Mouse (Mus musculus) right cerebral cortex, adult 18-20 months (tissue): ENCODE data around the gene Tecpr2.

Source experiments
- DNase-seq: peaks from one replicate; pipeline ENCODE4 v3.0.0; 2022; ENCODE audit warnings: mixed read lengths

Tecpr2 gene

DNA sequence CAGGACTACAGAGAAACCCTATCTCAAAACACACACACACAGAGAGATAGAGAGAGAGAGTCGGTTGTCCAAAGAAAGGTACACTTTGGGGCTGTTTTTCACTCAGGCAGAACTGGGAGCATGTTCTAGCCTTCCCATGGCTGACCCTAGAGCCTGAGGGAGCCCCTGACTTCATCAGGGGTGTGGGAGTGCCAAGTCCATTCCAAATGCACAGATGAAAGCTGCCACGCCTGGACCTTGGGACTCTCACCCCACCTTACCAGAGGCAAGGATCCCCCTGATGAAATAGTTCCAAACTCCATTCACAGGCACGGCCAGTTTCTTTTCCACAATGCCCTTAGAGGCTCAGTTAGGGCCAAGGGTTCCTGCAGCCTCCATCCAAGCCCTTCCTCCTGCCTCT lies 90.7 kb downstream of the Tecpr2 start:
- DNase-seq, result no peak

- DNase-seq, result no peak
Measured at GRCm38 (mm10) chr12:110981736-110982135, 92.7 kb downstream of the Tecpr2 start.

DNA sequence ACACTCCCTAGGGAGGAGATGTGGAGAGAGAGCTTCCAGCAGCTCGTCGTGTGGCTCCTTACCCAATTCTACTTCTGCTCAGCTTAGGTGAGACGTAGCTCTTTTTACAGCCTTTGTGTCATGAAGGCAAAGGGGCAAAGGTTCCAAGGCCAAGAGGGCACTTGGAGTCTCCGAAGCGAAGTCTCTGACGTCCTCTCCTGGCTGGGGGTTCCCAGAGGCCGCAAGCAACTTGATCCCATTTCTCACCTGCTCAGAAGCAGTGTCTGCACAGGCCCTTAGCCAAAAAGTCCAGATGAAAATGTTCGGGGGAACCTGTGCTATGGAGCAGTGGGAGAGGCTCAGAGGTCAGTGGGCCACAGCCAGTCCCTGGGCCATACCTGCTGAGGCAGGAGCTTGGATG lies 94.0 kb downstream of the Tecpr2 start:
- no peak for DNase-seq

GRCm38 (mm10) chr12:110983714-110984113 lies 94.7 kb downstream of the Tecpr2 start:
- no peak for DNase-seq

DNA sequence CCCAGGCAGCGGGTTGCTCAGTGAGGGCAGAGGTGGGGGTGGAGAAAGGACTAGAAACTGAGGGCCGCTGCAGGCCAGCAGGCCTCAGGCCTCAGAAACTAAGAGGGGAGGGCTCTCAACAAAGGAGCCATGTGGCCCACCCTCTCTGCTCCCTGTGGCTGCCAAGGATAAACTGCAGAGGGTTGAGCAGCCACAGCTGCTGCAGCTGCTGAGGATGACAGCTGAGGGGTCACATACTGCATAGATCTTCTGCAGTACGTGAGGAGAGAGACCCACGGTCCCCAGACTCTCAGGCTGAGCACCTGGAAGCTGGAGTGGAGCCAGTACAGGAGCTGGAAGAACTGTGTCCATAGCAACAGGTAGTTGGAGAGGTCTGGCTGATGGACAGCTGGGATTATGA lies 95.5 kb downstream of the Tecpr2 start:
- DNase-seq, result no peak

- no peak for DNase-seq
Measured at GRCm38 (mm10) chr12:110985141-110985540, 96.1 kb downstream of the Tecpr2 start.

- no peak for DNase-seq
Measured at GRCm38 (mm10) chr12:110986536-110987425, 97.7 kb downstream of the Tecpr2 start.

DNA sequence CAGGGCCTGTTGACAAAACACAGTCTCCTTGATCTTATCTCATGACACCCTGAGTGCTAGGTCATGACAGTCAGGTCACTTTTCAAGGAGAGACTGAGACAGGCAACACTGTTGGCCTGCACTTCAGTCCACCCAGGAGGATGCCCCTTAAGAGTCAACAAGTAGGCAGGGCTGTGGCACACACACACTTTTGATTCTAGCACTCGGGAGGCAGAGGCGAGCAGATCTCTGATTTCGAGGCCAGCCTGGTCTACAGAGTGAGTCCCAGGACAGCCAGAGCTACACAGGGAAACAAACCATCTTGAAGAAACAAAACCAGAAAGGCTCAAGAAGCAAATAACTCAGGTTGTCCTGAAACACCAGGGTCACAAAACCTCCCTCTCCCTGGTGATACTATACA lies 100.3 kb downstream of the Tecpr2 start:
- no peak for DNase-seq

- no peak for DNase-seq
Measured at GRCm38 (mm10) chr12:110990500-110990899, 101.4 kb downstream of the Tecpr2 start.

- DNase-seq, result peak; percentile 41
Measured at GRCm38 (mm10) chr12:110991361-110992127, 102.5 kb downstream of the Tecpr2 start.

- peak; percentile 85 for DNase-seq
Measured at GRCm38 (mm10) chr12:110992128-110992553, 103.1 kb downstream of the Tecpr2 start.

DNA sequence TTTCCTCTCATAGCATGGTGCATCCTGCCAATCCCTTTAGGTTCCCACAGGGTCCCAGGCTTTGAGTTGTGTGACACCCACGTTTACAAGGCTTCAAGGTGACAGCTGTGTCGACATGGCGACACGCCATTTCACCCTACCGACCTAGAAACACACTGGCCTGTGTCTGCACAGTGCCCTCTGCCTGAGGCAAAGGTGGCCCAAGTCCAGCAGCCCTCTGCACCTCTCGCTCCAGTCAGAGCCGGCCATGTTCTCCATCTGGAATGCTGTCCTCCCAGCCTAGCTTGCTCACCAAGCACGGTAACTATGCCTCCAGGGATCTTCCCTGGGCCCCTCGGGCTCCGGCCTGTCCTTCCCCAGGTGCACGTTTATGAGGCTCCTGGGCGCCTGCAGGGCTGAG lies 103.7 kb downstream of the Tecpr2 start:
- DNase-seq, result no peak

GRCm38 (mm10) chr12:110993226-110993625 lies 104.2 kb downstream of the Tecpr2 start:
- DNase-seq, result no peak

DNA sequence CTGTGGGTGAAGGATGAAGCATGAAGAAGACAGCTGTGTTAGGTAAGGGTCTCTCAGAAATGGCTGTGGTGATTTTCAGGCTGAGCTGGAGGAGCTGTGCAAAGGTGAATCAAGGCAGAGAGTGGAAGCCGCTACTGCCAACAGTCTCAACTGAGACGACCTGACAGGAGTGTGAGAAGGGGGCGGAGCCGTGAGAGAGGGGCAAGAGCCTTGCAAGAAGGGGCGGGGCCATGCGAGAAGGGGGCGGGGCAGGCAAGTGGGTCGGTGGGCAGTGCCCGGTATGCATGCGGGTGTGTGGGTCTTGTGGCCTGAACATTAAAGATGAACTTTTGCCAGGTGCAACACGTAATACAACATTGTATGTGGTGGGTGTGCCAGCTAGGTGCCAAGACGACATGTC lies 105.6 kb downstream of the Tecpr2 start:
- DNase-seq, result no peak

DNA sequence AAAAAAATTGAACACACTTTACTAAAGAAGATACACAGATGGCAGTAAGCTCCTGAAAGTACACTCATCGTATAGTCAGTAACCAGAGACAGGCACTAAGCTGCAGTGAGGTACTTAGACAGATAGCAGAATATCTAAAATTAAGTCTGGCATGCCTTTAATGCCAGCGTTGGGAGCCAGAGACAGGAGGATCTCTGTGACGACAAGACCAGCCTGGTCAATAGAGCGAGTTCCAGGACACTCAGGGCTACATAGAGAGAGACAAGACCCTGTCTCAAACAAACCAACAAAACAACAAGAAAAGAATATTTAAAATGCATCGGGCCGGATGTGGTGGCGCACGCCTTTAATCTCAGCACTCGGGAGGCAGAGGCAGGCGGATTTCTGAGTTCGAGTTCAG lies 109.0 kb downstream of the Tecpr2 start:
- DNase-seq, result no peak

DNA sequence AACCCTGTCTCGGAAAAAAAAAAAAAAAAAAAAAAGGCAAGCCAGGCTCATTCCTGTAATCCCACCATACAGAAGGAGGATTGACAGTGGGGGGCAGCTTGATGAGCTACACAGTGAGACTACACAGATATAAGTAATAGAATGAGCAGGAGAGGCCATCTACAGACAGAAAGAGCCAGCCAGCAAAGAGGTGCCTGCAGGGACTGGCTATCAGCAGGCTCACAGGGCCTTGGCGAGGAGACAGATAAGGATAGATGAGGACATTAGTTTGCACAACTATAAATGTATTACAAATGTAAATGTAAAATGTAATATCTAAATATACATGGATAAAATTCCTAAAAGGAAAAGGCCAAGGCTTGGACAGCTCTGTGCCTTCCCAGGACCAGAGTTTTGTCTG lies 110.8 kb downstream of the Tecpr2 start:
- DNase-seq, result no peak

- no peak for DNase-seq
Measured at GRCm38 (mm10) chr12:111000956-111001355, 111.9 kb downstream of the Tecpr2 start.

DNA sequence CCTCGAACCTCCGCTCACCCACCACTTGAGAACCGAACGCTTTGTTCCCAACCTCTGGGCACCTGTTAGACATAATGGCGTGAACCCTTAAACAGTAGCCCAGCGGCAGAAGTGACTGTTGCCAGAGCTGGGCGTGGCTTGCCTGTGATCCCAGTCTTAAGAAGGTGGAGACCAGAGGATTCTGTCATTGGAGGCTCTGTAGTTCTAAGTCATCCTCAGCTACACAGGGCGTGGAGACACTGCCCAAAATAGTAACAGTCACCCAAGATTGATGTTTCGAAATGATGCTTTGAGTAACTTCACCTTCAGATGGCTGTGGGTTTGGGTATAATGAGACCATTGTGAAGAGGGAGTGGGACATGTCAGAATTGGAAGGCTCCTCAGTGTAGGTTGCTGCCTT lies 115.1 kb downstream of the Tecpr2 start:
- no peak for DNase-seq

- DNase-seq, result no peak
Measured at GRCm38 (mm10) chr12:111005803-111006202, 116.7 kb downstream of the Tecpr2 start.

GRCm38 (mm10) chr12:111006339-111006738 lies 117.3 kb downstream of the Tecpr2 start:
- no peak for DNase-seq

- no peak for DNase-seq
Measured at GRCm38 (mm10) chr12:111007134-111008103, 118.4 kb downstream of the Tecpr2 start.
